Mouse (Mus musculus) cortical plate, adult 2 months (tissue): ENCODE data around the gene Sec14l5.

Source experiments
- CTCF ChIP-seq: fragments of 200-500 bp; IDR thresholded peaks from 2 replicates; pipeline ENCODE4 v1.5.1; 2011; ENCODE audit warnings: mild to moderate bottlenecking, control low read depth, low read length; ENCODE audit not compliant: insufficient read depth; ENCODE audit errors: extremely low read depth
- POLR2A ChIP-seq: fragments of 200-500 bp; IDR thresholded peaks from 2 replicates; pipeline ENCODE4 v1.6.1; 2011; ENCODE audit warnings: mild to moderate bottlenecking, low read length, control low read depth; ENCODE audit not compliant: insufficient read depth; ENCODE audit errors: extremely low read depth

DNA sequence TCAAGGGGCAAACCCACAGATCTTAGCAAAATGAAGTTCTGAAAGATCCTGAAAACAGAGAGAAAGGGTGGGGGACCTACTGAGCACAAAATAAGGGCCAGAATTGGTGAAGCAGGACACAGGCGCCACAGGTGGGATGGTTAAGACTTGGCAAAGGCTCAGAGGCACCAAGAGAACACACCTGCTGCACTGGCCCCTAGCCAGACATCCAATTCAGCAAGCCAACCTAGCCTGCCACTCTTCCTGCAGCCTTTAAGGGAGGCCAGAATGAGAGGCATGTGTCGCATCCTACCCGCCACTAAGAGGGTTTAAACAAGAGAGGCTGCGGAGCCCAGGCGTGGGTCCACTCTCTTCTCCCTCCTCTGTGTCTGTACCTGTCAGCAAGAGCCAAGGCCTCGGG is 45.9 kb upstream of the Sec14l5 start:
- TF ChIP-seq CTCF: no peak
- TF ChIP-seq POLR2A: no peak
